Mouse (Mus musculus) liver, embryonic 16.5 days (tissue): ENCODE data around the gene Tyw3. TPM values are rescaled to one million over a fixed set of nuclear protein-coding genes. Genes with fewer than 3 reads are reported as not detected.

Source experiments
- ATAC-seq: fragments of 200-750 bp; cut with Nextera tagmentation; 2 replicates; pipeline ENCODE4 v1.8.0; 2017; ENCODE audit warnings: low read depth, mild to moderate bottlenecking, moderate number of reproducible peaks, moderate library complexity
- H3K27ac ChIP-seq: fragments of 300-500 bp; sonication (generic); 2 replicates; pipeline ENCODE4 v1.5.1; 2014; ENCODE audit warnings: mild to moderate bottlenecking, low read length
- H3K27me3 ChIP-seq: fragments of 300-500 bp; sonication (generic); 2 replicates; pipeline ENCODE4 v1.6.1; 2014; ENCODE audit warnings: low read depth, low read length, mixed read lengths; ENCODE audit not compliant: control insufficient read depth, insufficient read depth
- H3K36me3 ChIP-seq: fragments of 300-500 bp; sonication (generic); 2 replicates; pipeline ENCODE4 v1.6.1; 2014; ENCODE audit warnings: mild to moderate bottlenecking; ENCODE audit not compliant: control insufficient read depth, insufficient read depth
- H3K4me1 ChIP-seq: fragments of 300-500 bp; sonication (generic); 2 replicates; pipeline ENCODE4 v1.6.1; 2014; ENCODE audit warnings: low read depth, low read length, mixed read lengths; ENCODE audit not compliant: control insufficient read depth
- H3K4me2 ChIP-seq: fragments of 300-500 bp; sonication (generic); 2 replicates; pipeline ENCODE4 v1.6.1; 2014; ENCODE audit warnings: low read depth, low read length, mixed read lengths
- H3K4me3 ChIP-seq: fragments of 300-500 bp; sonication (generic); 2 replicates; pipeline ENCODE4 v1.5.1; 2014; ENCODE audit warnings: low read depth, mild to moderate bottlenecking, low read length
- H3K9ac ChIP-seq: fragments of 300-500 bp; sonication (generic); 2 replicates; pipeline ENCODE4 v1.6.1; 2014; ENCODE audit warnings: low read depth, low read length
- H3K9me3 ChIP-seq: fragments of 300-500 bp; sonication (generic); replicated peaks from 2 replicates; pipeline ENCODE4 v1.6.1; 2016; ENCODE audit warnings: low read length; ENCODE audit not compliant: control insufficient read depth
- WGBS: fragments of 180-500 bp; shearing (Covaris S2); extraction: QIAGEN DNeasy Blood & Tissue Kit; methylation state at CpG from one replicate; pipeline ENCODE4 v1.1.7; 2014; ENCODE audit not compliant: insufficient replicate concordance; 5-methylcytosine and 5-hydroxymethylcytosine counted together
- polyA plus RNA-seq: library from polyadenylated mRNA; unstranded; fragments of >200 nt; fragmentation: Nextera tagmentation; extraction: Ambion mirVana; gene quantifications from 2 replicates; pipeline ENCODE4 v1.2.1, GENCODE M21; 2015

Gene Tyw3
- polyA plus RNA-seq, 1 experiment from 2014 or later: 2.3 TPM

DNA sequence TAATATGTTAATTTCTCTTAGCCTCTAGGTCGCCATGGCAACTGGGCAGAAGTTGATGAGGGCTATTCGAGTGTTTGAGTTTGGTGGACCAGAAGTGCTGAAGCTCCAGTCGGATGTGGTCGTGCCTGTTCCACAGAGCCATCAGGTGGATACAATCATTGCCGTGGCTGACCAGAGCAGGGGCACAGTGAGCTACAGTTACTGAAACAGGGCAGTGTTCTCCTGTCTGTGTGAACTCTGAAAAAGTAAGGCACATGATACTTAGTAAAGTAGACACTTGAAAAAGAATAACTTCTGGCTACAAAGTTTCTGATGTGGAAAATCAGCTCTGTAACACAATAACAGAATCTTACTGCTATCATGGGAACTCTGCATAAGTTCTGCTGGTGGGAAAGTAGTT lies 8.0 kb upstream of the Tyw3 start:
- 60% methylated on average over 5 of the region's 5 CpGs for WGBS
- no peak for ATAC-seq
- Histone ChIP-seq H3K27me3 (no peaks in the 10 kb centered on the region), H3K36me3 (no peaks in the 10 kb centered on the region), H3K27ac (no peak overlapping the region), H3K9me3 (no peaks in the 10 kb centered on the region), H3K4me3 (no peak overlapping the region), H3K4me1 (no peaks in the 10 kb centered on the region), H3K4me2 (no peak overlapping the region), H3K9ac (no peak overlapping the region)

DNA sequence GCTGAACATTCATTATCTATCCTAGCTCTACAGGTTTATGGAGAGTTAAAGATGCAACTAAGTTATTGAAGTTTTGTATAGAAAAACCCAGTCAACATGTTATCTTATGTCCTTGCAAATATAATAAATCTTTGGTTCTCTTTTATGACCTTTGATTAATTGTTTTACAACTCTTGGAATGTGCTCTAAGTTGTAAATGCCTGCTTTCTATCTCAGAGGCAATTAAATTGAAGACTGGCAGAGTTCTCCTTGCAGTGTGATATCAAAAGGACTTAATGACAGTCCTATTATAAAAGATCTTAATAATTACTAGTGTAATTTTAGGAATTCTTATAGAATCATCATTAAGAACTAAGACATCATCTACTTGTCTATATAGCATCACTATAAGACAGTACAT lies 5.2 kb upstream of the Tyw3 start:
- Histone ChIP-seq H3K4me2 (no peak overlapping the region), H3K27ac (no peak overlapping the region), H3K36me3 (no peaks in the 10 kb centered on the region), H3K4me3 (no peak overlapping the region), H3K9ac (no peak overlapping the region), H3K27me3 (no peaks in the 10 kb centered on the region), H3K9me3 (no peaks in the 10 kb centered on the region), H3K4me1 (no peaks in the 10 kb centered on the region; the same call in 1 of the 2 replicates)
- ATAC-seq: no peak

DNA sequence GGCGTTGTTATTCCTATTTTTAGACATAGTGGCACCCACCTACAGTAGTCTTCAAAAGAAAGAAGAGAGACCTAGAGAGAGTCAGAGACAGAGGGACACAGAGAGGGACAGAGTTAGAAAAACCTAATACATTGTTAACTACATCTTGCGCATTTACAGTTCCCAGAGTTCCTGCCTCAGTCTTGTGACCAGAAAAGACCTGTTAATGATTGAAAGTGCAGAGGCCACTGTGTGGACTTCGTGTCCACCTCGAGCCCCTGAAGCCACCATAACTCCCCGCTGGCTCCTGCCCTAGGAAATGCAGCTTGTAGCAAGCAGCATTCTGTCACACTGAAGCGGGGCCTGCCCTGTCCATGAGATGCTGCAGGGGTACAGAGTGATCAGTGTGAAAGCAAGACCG lies 657 bp upstream of the Tyw3 start:
- peaks cover 3% of the 10 kb centered on the region for H3K4me1 ChIP-seq
- peak overlapping the region; percentile 78 for H3K4me2 ChIP-seq
- ATAC-seq: peak; percentile 43
- H3K27ac ChIP-seq: peak overlapping the region; percentile 80
- no peaks in the 10 kb centered on the region for H3K27me3 ChIP-seq
- WGBS: 40% methylated on average over 7 of the region's 7 CpGs
- H3K9ac ChIP-seq: peak overlapping the region; percentile 66
- no peaks in the 10 kb centered on the region; the same call in 1 of the 2 replicates for H3K36me3 ChIP-seq
- no peaks in the 10 kb centered on the region for H3K9me3 ChIP-seq
- peak overlapping the region; percentile 84 for H3K4me3 ChIP-seq

DNA sequence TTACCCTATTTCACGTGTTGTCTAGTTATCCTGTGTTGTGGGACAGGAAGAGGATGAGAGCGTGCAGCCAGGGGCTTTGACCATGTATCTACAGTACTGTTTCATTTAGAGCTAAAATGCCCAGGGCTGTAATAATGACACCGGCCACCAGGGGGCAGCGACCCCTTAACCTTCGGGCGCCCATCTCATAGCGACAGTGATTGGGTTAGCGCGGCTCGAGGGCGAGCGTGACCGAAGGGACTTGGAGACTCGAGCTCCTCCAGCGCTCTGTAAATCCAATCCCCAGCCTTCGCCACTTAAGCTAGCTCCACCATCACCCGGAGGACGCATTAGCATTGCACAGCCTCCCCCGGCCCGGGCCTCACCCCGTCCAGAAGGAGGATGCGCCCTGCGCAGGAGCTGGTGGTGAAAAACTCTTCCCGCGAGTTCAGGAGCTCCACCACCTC lies 393 bp downstream of the Tyw3 start, which contains the start of gene Cryz:
TSS of gene Cryz (plus strand) at position 224 of the 446 bp plus-strand sequence.
- peaks cover 3% of the 10 kb centered on the region for H3K36me3 ChIP-seq
- peak within 1 kb of the TSS; percentile 74 for H3K9ac ChIP-seq
- H3K9me3 ChIP-seq: no peaks in the 10 kb centered on the region
- peak within 1 kb of the TSS; percentile 84 for H3K4me3 ChIP-seq
- no peaks in the 10 kb centered on the region for H3K27me3 ChIP-seq
- peak within 1 kb of the TSS; percentile 78 for H3K4me2 ChIP-seq
- H3K27ac ChIP-seq: peak within 1 kb of the TSS; percentile 80
- 0% methylated on average over 24 of the region's 25 CpGs for WGBS
- peak; percentile 78 for ATAC-seq
- peaks cover 3% of the 10 kb centered on the region for H3K4me1 ChIP-seq

DNA sequence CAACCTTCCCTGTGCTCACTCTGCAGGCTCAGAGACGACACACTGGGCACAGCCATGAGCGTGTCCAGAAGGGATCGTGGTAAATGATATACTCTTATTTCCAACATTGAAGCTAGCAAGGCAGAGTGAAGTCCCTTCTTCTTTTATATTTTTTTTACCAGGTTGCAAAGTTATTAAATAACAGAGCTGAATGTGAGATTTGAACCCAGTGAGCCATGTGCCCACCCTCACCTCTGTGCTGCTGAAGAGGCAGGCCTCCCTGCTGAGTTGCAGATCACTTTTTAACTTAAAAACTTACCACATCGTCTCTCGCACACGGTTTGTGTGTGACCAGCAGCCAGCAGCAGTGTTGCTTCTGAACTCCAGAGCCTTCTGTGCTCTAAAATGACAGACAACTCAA lies 2.7 kb downstream of the Tyw3 start:
- WGBS: 79% methylated on average over 6 of the region's 6 CpGs
- H3K27ac ChIP-seq: no peak overlapping the region
- H3K4me2 ChIP-seq: no peak overlapping the region
- no peaks in the 10 kb centered on the region for H3K9me3 ChIP-seq
- H3K9ac ChIP-seq: no peak overlapping the region
- ATAC-seq: no peak
- peaks cover 3% of the 10 kb centered on the region for H3K36me3 ChIP-seq
- H3K4me3 ChIP-seq: no peak overlapping the region
- H3K4me1 ChIP-seq: peaks cover 3% of the 10 kb centered on the region
- no peaks in the 10 kb centered on the region for H3K27me3 ChIP-seq

DNA sequence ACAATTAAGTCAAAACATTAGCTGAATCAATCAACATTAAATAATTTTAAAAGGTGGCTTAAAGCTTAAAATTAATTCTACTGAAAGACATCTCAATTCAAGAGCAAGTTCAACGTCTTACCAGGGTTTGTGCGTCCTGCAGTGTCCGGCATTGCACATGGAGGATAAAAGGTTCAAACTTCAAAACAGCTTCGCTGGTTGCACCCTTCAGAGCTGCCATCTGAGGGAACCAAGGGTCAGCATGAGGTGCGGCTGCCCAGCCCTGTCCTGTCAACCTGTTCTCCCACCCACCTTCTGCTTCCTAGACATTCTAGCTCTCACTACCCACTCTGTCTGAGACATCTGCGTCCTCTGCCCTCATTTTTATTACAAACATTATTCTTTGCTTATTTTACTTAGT lies 3.3 kb downstream of the Tyw3 start:
- Histone ChIP-seq H3K4me1 (peaks cover 3% of the 10 kb centered on the region), H3K36me3 (peaks cover 3% of the 10 kb centered on the region), H3K9me3 (no peaks in the 10 kb centered on the region), H3K4me2 (no peak overlapping the region), H3K9ac (no peak overlapping the region), H3K27ac (no peak overlapping the region), H3K4me3 (no peak overlapping the region), H3K27me3 (no peaks in the 10 kb centered on the region)
- 79% methylated on average over 6 of the region's 6 CpGs for WGBS
- no peak for ATAC-seq

DNA sequence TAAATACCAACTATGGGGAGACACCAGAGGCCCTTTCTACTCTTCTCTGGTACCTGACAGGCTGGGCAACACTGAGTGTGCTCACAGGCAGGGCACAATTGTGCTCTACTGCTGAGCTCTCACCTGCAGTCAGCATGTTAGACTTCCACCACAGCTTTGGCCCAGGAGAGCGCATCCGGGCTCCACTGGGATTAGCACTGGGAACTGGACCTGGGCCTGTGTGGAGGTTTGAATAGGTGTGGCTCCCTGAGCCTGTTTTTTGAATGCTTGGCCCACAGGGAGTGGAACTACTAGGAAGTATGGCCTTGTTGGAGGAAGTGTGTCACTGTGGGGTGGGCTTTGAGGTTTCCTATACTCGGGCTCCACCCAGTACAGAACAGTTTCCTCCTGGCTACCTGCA lies 5.3 kb downstream of the Tyw3 start:
- Histone ChIP-seq H3K4me3 (no peak overlapping the region), H3K36me3 (peaks cover 3% of the 10 kb centered on the region), H3K27ac (no peak overlapping the region), H3K27me3 (no peaks in the 10 kb centered on the region), H3K4me2 (no peak overlapping the region), H3K9me3 (no peaks in the 10 kb centered on the region), H3K4me1 (peaks cover 3% of the 10 kb centered on the region), H3K9ac (no peak overlapping the region)
- no peak for ATAC-seq
- 67% methylated on average over 3 of the region's 3 CpGs for WGBS

DNA sequence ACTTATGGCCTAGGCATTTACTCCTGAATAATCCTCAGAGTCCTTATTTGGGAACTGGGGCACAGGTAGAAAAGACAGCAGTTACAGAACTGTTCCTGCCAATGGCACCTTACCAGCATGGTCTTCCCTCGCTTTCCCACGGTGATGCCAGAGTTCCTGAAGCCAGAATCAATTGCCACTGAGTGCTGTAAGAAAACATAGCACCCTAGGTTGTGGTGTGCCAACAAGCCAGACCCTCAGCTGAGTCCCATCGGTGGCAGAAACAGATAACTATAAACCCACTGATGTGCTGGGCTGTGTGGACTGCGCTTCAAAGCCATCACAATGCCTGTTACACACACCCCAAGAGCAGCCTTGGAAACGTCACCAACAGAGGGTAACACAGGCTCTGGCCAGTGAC lies 5.9 kb downstream of the Tyw3 start:
- WGBS: 71% methylated on average over 5 of the region's 5 CpGs

DNA sequence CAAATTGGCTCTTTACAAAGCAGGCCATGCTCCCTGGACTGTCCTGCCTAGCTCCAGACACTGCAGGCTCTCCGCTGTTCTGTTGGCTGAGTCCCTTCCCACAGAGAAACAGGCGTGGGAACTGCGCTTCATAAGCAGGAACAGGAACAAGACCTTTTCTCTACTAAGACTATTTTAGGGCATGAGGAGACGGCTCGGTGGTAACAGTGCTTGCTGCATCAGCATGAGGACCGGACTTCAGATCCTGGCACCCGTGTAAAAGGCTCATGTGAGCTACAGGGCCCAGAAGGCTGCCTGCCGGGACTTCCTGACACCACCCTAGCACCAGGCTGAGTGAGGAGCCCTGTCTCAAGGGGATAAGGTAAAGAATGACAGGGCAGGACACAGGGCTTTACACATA lies 12.6 kb downstream of the Tyw3 start:
- H3K36me3 ChIP-seq: no peaks in the 10 kb centered on the region
- 70% methylated on average over 8 of the region's 8 CpGs for WGBS
- peak; percentile 24; the same call in 1 of the 2 replicates for ATAC-seq
- no peak overlapping the region for H3K4me3 ChIP-seq
- no peaks in the 10 kb centered on the region for H3K27me3 ChIP-seq
- no peak overlapping the region for H3K27ac ChIP-seq
- H3K9me3 ChIP-seq: no peaks in the 10 kb centered on the region
- H3K9ac ChIP-seq: no peak overlapping the region
- no peaks in the 10 kb centered on the region for H3K4me1 ChIP-seq
- no peak overlapping the region for H3K4me2 ChIP-seq

More for the DNA sequence above, 5.9 kb downstream of the Tyw3 start:
- Histone ChIP-seq H3K4me2 (no peak overlapping the region), H3K27ac (no peak overlapping the region), H3K4me1 (no peaks in the 10 kb centered on the region), H3K27me3 (no peaks in the 10 kb centered on the region), H3K9ac (no peak overlapping the region), H3K36me3 (peaks cover 3% of the 10 kb centered on the region), H3K9me3 (no peaks in the 10 kb centered on the region), H3K4me3 (no peak overlapping the region)
- no peak for ATAC-seq
